Mouse (Mus musculus) limb, embryonic 14.5 days (tissue): ENCODE data around the gene Med31. TPM values are rescaled to one million over a fixed set of nuclear protein-coding genes. Genes with fewer than 3 reads are reported as not detected.

ENCODE experiments used
- ATAC-seq: fragments of 200-750 bp; cut with Nextera tagmentation; 2 replicates; pipeline ENCODE4 v1.8.0; 2017; ENCODE audit warnings: low read depth, moderate number of reproducible peaks, moderate TSS enrichment; ENCODE audit not compliant: low FRiP score
- DNase-seq: peaks from one replicate; pipeline ENCODE4 v3.0.0-alpha.2; 2015; ENCODE audit warnings: low spot score
- H3K27ac ChIP-seq: fragments of 300-500 bp; sonication (generic); replicated peaks from 2 replicates; pipeline ENCODE4 v1.5.1; 2014; ENCODE audit warnings: low read depth, mild to moderate bottlenecking, low read length, moderate library complexity, mixed read lengths
- H3K27me3 ChIP-seq: fragments of 300-500 bp; sonication (generic); 2 replicates; pipeline ENCODE4 v1.6.1; 2014; ENCODE audit warnings: low read length, mixed read lengths; ENCODE audit not compliant: control insufficient read depth, insufficient read depth
- H3K36me3 ChIP-seq: fragments of 300-500 bp; sonication (generic); 2 replicates; pipeline ENCODE4 v1.6.1; 2014; ENCODE audit warnings: mild to moderate bottlenecking, low read length, moderate library complexity, mixed read lengths; ENCODE audit not compliant: control insufficient read depth, insufficient read depth
- H3K4me1 ChIP-seq: fragments of 300-500 bp; sonication (generic); 2 replicates; pipeline ENCODE4 v1.6.1; 2014; ENCODE audit warnings: antibody characterized with exemption, low read length, mixed read lengths; ENCODE audit not compliant: control insufficient read depth, insufficient read depth
- H3K4me2 ChIP-seq: fragments of 300-500 bp; sonication (generic); replicated peaks from 2 replicates; pipeline ENCODE4 v1.6.1; 2014; ENCODE audit warnings: low read depth, mild to moderate bottlenecking, low read length, moderate library complexity; ENCODE audit not compliant: severe bottlenecking
- H3K4me3 ChIP-seq: fragments of 300-500 bp; sonication (generic); replicated peaks from 2 replicates; pipeline ENCODE4 v1.5.1; 2014; ENCODE audit warnings: low read length
- H3K9ac ChIP-seq: fragments of 300-500 bp; sonication (generic); 2 replicates; pipeline ENCODE4 v1.6.1; 2014; ENCODE audit warnings: mild to moderate bottlenecking, low read depth, low read length, moderate library complexity; ENCODE audit not compliant: severe bottlenecking
- H3K9me3 ChIP-seq: fragments of 300-500 bp; sonication (generic); 2 replicates; pipeline ENCODE4 v1.6.1; 2016; ENCODE audit warnings: low read length; ENCODE audit not compliant: control insufficient read depth
- POLR2A ChIP-seq: fragments of 200-500 bp; IDR thresholded peaks from 2 replicates; pipeline ENCODE4 v1.8.0; 2012; ENCODE audit warnings: inconsistent platforms, mild to moderate bottlenecking, moderate library complexity, borderline replicate concordance; ENCODE audit not compliant: insufficient read depth, insufficient read length; ENCODE audit errors: extremely low read depth
- WGBS: fragments of 180-500 bp; shearing (Covaris S2); extraction: QIAGEN DNeasy Blood & Tissue Kit; methylation state at CpG from one replicate; pipeline ENCODE4 v1.1.7; 2014; 5-methylcytosine and 5-hydroxymethylcytosine counted together
- polyA plus RNA-seq, 2 experiments: library from polyadenylated mRNA; depleted of rRNA in 1 of 2; stranded (reverse) in 1 of 2; unstranded in 1 of 2; fragments of >200 nt; fragmentation: Nextera tagmentation in 1 of 2; extraction: Ambion mirVana in 1 of 2; gene quantifications; 2 replicates each; pipeline versions ENCODE4 v1.2.1 to v1.2.3; 2012 to 2014

Gene Med31
- polyA plus RNA-seq, 2 experiments: 33.2 to 39.0 TPM

DNA sequence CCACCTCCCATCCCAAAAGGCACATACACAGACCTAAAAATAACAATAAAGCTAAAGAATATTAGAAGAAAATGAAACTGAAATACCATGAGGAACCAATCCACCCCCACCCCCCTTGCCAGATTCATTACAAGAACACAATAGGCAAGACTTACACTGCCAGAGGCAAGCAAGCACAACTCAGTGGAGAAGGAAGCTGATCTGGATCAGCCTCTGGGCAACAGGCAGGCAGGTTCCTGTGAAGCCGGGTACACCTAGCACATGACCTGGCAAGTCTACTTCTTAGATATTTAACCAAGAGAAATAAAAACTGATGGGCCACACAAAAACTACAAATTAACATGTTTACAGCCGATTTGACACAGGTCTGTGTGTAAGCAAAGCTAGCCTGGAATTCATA, 52.2 kb downstream of the Med31 start:
- no peaks in the 10 kb centered on the region for H3K9me3 ChIP-seq
- peaks cover 71% of the 10 kb centered on the region for H3K36me3 ChIP-seq
- H3K27ac ChIP-seq: no peak overlapping the region
- no peak overlapping the region for H3K9ac ChIP-seq
- DNase-seq (no peak), ATAC-seq (no peak)
- H3K4me2 ChIP-seq: no peak overlapping the region
- no peaks in the 10 kb centered on the region for H3K4me1 ChIP-seq
- WGBS: 70% methylated on average over 2 of the region's 2 CpGs
- H3K4me3 ChIP-seq: no peak overlapping the region
- H3K27me3 ChIP-seq: no peaks in the 10 kb centered on the region
- TF ChIP-seq POLR2A: no peak

Other genes starting within 250 kb of the Med31 start
- gene Aipl1, start 178.1 kb downstream of the Med31 start, polyA plus RNA-seq (2012; rRNA removed): 0.28 TPM in 2 replicates
- gene Aipl1, start 178.1 kb downstream of the Med31 start, polyA plus RNA-seq (2014; fragmentation: Nextera tagmentation; extraction: Ambion mirVana): 0.25 TPM in 1 of 2 replicates, not detected in the other
- gene Pimreg, start 173.6 kb downstream of the Med31 start, polyA plus RNA-seq (2012; rRNA removed): 59.1 and 68.2 TPM in 2 replicates
- gene Pimreg, start 173.6 kb downstream of the Med31 start, polyA plus RNA-seq (2014; fragmentation: Nextera tagmentation; extraction: Ambion mirVana): 87.9 and 88.8 TPM in 2 replicates
- gene Pitpnm3, start 79.8 kb downstream of the Med31 start, polyA plus RNA-seq (2012; rRNA removed): 1.0 and 1.2 TPM in 2 replicates
- 0.28 and 0.40 TPM in 2 replicates for gene Pitpnm3, start 79.8 kb downstream of the Med31 start, polyA plus RNA-seq (2014; fragmentation: Nextera tagmentation; extraction: Ambion mirVana)
- 1.7 and 2.4 TPM in 2 replicates for gene Gm43951, start 8.8 kb downstream of the Med31 start, polyA plus RNA-seq (2012; rRNA removed)
- 0.12 TPM in 1 of 2 replicates, not detected in the other for gene Gm43951, start 8.8 kb downstream of the Med31 start, polyA plus RNA-seq (2014; fragmentation: Nextera tagmentation; extraction: Ambion mirVana)
- gene 4933427D14Rik, start 8.1 kb downstream of the Med31 start, polyA plus RNA-seq (2012; rRNA removed): 15.3 and 19.2 TPM in 2 replicates
- 11.1 and 15.6 TPM in 2 replicates for gene 4933427D14Rik, start 8.1 kb downstream of the Med31 start, polyA plus RNA-seq (2014; fragmentation: Nextera tagmentation; extraction: Ambion mirVana)
- gene Txndc17, start 8.0 kb downstream of the Med31 start, polyA plus RNA-seq (2012; rRNA removed): 86.9 and 133 TPM in 2 replicates
- 235 and 239 TPM in 2 replicates for gene Txndc17, start 8.0 kb downstream of the Med31 start, polyA plus RNA-seq (2014; fragmentation: Nextera tagmentation; extraction: Ambion mirVana)
- 5.6 and 7.5 TPM in 2 replicates for gene Slc13a5, start 51.6 kb upstream of the Med31 start, polyA plus RNA-seq (2012; rRNA removed)
- 1.7 and 3.0 TPM in 2 replicates for gene Slc13a5, start 51.6 kb upstream of the Med31 start, polyA plus RNA-seq (2014; fragmentation: Nextera tagmentation; extraction: Ambion mirVana)
- 1.1 and 2.9 TPM in 2 replicates for gene Xaf1, start 86.0 kb upstream of the Med31 start, polyA plus RNA-seq (2012; rRNA removed)
- 1.9 and 2.0 TPM in 2 replicates for gene Xaf1, start 86.0 kb upstream of the Med31 start, polyA plus RNA-seq (2014; fragmentation: Nextera tagmentation; extraction: Ambion mirVana)
- not detected in 2 replicates for gene Fbxo39, start 98.9 kb upstream of the Med31 start, polyA plus RNA-seq (2012; rRNA removed)
- gene Fbxo39, start 98.9 kb upstream of the Med31 start, polyA plus RNA-seq (2014; fragmentation: Nextera tagmentation; extraction: Ambion mirVana): not detected in 2 replicates
- 0.87 and 1.3 TPM in 2 replicates for gene Tekt1, start 146.8 kb upstream of the Med31 start, polyA plus RNA-seq (2012; rRNA removed)
- 1.5 and 2.2 TPM in 2 replicates for gene Tekt1, start 146.8 kb upstream of the Med31 start, polyA plus RNA-seq (2014; fragmentation: Nextera tagmentation; extraction: Ambion mirVana)
- gene Smtnl2, start 196.1 kb upstream of the Med31 start, polyA plus RNA-seq (2012; rRNA removed): 23.9 and 24.2 TPM in 2 replicates
- gene Smtnl2, start 196.1 kb upstream of the Med31 start, polyA plus RNA-seq (2014; fragmentation: Nextera tagmentation; extraction: Ambion mirVana): 31.9 and 33.2 TPM in 2 replicates
- gene Ggt6, start 219.9 kb upstream of the Med31 start, polyA plus RNA-seq (2012; rRNA removed): 4.6 and 4.9 TPM in 2 replicates
- gene Ggt6, start 219.9 kb upstream of the Med31 start, polyA plus RNA-seq (2014; fragmentation: Nextera tagmentation; extraction: Ambion mirVana): 4.8 and 5.9 TPM in 2 replicates
- 103 and 110 TPM in 2 replicates for gene Mybbp1a, start 225.8 kb upstream of the Med31 start, polyA plus RNA-seq (2012; rRNA removed)
- 123 and 127 TPM in 2 replicates for gene Mybbp1a, start 225.8 kb upstream of the Med31 start, polyA plus RNA-seq (2014; fragmentation: Nextera tagmentation; extraction: Ambion mirVana)